Mouse (Mus musculus) frontal cortex, postnatal 36 days (tissue): ENCODE data around the gene Foxa3.
"Not testable (repeated sequence)": the region's sequence is repeated elsewhere in the genome, so short reads cannot be mapped to it uniquely, and the experiment has no call there.

Experiments
- DNase-seq, 2 experiments: peaks; one replicate each; pipeline ENCODE4 v3.0.0; 2022; ENCODE audit warnings: low spot score in 2 of 2

Foxa3 gene

GRCm38 (mm10) chr7:19023357-19023814 is at the start of gene Foxa3:
Foxa3 (minus strand) TSS chr7:19023538.
- peak in 1 of 2 experiments; percentile 18 for DNase-seq

- DNase-seq: not testable (repeated sequence)
These were observed 47.7 kb upstream of the Foxa3 start for GRCm38 (mm10) chr7:19071024-19071423.

GRCm38 (mm10) chr7:19069500-19069899 is 46.2 kb upstream of the Foxa3 start:
- DNase-seq: no peak

- DNase-seq: peak in 1 of 2 experiments; percentile 81
These were observed 45.4 kb upstream of the Foxa3 start for GRCm38 (mm10) chr7:19068707-19069106.

GRCm38 (mm10) chr7:19067935-19068334 is 44.6 kb upstream of the Foxa3 start:
- no peak for DNase-seq

- no peak for DNase-seq
These were observed 43.7 kb upstream of the Foxa3 start for GRCm38 (mm10) chr7:19067063-19067462.

- peak in 1 of 2 experiments; percentile 2 for DNase-seq
These were observed 42.6 kb upstream of the Foxa3 start for GRCm38 (mm10) chr7:19065896-19066295.

GRCm38 (mm10) chr7:19057405-19057804 is 34.1 kb upstream of the Foxa3 start:
- DNase-seq: no peak

- DNase-seq: no peak
These were observed 31.8 kb upstream of the Foxa3 start for GRCm38 (mm10) chr7:19055108-19055507.

GRCm38 (mm10) chr7:19054777-19055076 is 31.4 kb upstream of the Foxa3 start:
- DNase-seq: no peak

- DNase-seq: no peak
These were observed 30.9 kb upstream of the Foxa3 start, which contains the start of gene Rsph6a for GRCm38 (mm10) chr7:19054047-19054776. Rsph6a (plus strand) TSS chr7:19054690.

- DNase-seq: no peak
These were observed 29.8 kb upstream of the Foxa3 start for GRCm38 (mm10) chr7:19053136-19053532.

- peak; percentile 64 to 68 for DNase-seq
These were observed 29.2 kb upstream of the Foxa3 start for GRCm38 (mm10) chr7:19052345-19053135.

GRCm38 (mm10) chr7:19051161-19051560 is 27.8 kb upstream of the Foxa3 start:
- DNase-seq: no peak

GRCm38 (mm10) chr7:19050172-19050571 is 26.8 kb upstream of the Foxa3 start:
- peak; percentile 45 to 49 for DNase-seq

GRCm38 (mm10) chr7:19049252-19049651 is 25.9 kb upstream of the Foxa3 start:
- DNase-seq: no peak

- DNase-seq: no peak
These were observed 24.7 kb upstream of the Foxa3 start for GRCm38 (mm10) chr7:19048006-19048527.

- no peak for DNase-seq
These were observed 23.1 kb upstream of the Foxa3 start for GRCm38 (mm10) chr7:19046286-19047069.

- DNase-seq: no peak
These were observed 21.3 kb upstream of the Foxa3 start for GRCm38 (mm10) chr7:19044616-19045015.

GRCm38 (mm10) chr7:19031641-19032040 is 8.3 kb upstream of the Foxa3 start:
- DNase-seq: no peak

GRCm38 (mm10) chr7:19029084-19029653 is 5.8 kb upstream of the Foxa3 start:
- DNase-seq: no peak

- DNase-seq: no peak
These were observed 4.7 kb upstream of the Foxa3 start for GRCm38 (mm10) chr7:19028067-19028466.
